ENCODE assay signal across 17 mouse cellular contexts in the genomic region with DNA sequence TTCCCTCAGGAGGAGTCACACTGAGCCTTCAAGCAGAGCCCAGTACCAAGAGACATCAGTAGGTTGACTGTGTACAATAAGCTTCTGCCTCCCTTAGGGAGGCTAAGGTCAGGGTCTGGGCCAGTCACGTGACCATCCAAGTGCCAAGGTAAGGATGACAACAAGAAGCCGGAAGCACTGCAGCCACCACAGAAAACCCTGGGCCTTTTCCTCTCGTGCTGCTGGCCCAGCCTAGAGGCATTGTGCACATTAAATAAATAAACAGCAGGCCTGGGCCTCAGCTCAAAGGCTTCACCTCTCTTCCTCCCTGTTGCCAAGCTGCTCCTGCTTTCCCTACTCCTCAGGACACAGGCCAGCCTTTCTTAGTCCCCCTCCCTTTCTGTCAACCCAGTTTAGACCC. TPM values are rescaled to one million over a fixed set of nuclear protein-coding genes. Genes with fewer than 3 reads are reported as not detected.
DNase-seq lines count a peak whose midpoint lies in the region; ATAC-seq and TF ChIP-seq lines count a peak whose summit lies in the region.
"Had no signal": no experiment of that assay in that cellular context is flagged by ENCODE, and none has a peak within 500 bp of the region (broad histone marks: within the 10 kb centered on the region; RNA-seq: fewer than 3 reads in every experiment).

No protein-coding gene starts in this region.

- no peak for TF ChIP-seq POLR2A in lung, adult 2 months (IDR thresholded peaks at IDR 0.05; ENCODE audit: borderline replicate concordance, extremely low read depth, low read depth, low read length)

- no peak overlapping the region for H3K4me2 ChIP-seq in heart, embryonic 16.5 days (ENCODE audit: low read depth, low read length)
- H3K4me2 ChIP-seq: hindbrain, embryonic 12.5 days; liver, embryonic 11.5 days; midbrain, embryonic 13.5 days had no signal

- peaks cover 5% of the 10 kb centered on the region for H3K4me1 ChIP-seq in lung, adult 2 months (ENCODE audit: control insufficient read depth, insufficient read depth, low read length)
- H3K4me1 ChIP-seq in heart, embryonic 16.5 days (ENCODE audit: control insufficient read depth, insufficient read depth, low read length) = no peaks in the 10 kb centered on the region

- no peak overlapping the region for H3K4me3 ChIP-seq in gastrocnemius, adult 2 months
- no peak overlapping the region for H3K4me3 ChIP-seq in lung, adult 2 months (replicated peaks; ENCODE audit: extremely low read depth, low read depth, low read length)
- H3K4me3 ChIP-seq in heart, embryonic 16.5 days (ENCODE audit: low read length) = no peak overlapping the region
- H3K4me3 ChIP-seq: hindbrain, embryonic 12.5 days; left cerebral cortex, adult 2 months; midbrain, embryonic 13.5 days had no signal

- WGBS in lung, adult 2 months = 29% methylated on average over 3 of the region's 3 CpGs
- WGBS in heart, embryonic 16.5 days = 41% methylated on average over 3 of the region's 3 CpGs

- no peaks in the 10 kb centered on the region for H3K36me3 ChIP-seq in heart, embryonic 16.5 days (ENCODE audit: control insufficient read depth, insufficient read depth)
- H3K36me3 ChIP-seq: hindbrain, embryonic 12.5 days; midbrain, embryonic 13.5 days had no signal

- no peaks in the 10 kb centered on the region for H3K27me3 ChIP-seq in heart, embryonic 16.5 days (ENCODE audit: control insufficient read depth, insufficient read depth, low read length)
- H3K27me3 ChIP-seq: hindbrain, embryonic 12.5 days; midbrain, embryonic 13.5 days had no signal

- H3K9me3 ChIP-seq in heart, embryonic 16.5 days (replicated peaks; ENCODE audit: control insufficient read depth, low read length) = no peaks in the 10 kb centered on the region
- H3K9me3 ChIP-seq: hindbrain, embryonic 12.5 days; midbrain, embryonic 13.5 days had no signal

- intact Hi-C loops in gastrocnemius, adult 2 months (cut with DNase I) = no loop called here

- no peak overlapping the region for H3K9ac ChIP-seq in heart, embryonic 16.5 days (ENCODE audit: low read length)
- H3K9ac ChIP-seq: hindbrain, embryonic 12.5 days; midbrain, embryonic 13.5 days had no signal

- ATAC-seq in heart, embryonic 16.5 days (replicated peaks; ENCODE audit: extremely low read depth, insufficient read depth, low FRiP score) = no peak
- ATAC-seq: activated CD4-positive, CD25-positive, alpha-beta regulatory T cell, adult 4 months; midbrain, embryonic 13.5 days had no signal

- H3K27ac ChIP-seq in gastrocnemius, adult 2 months = peak overlapping the region; percentile 62
- 0 out of 2 replicates have a peak overlapping the region, but pooled peaks have one; percentile 23 for H3K27ac ChIP-seq in heart, embryonic 16.5 days (ENCODE audit: low read length)
- H3K27ac ChIP-seq: hindbrain, embryonic 12.5 days; kidney, postnatal 0 days; left cerebral cortex, adult 2 months; midbrain, embryonic 13.5 days had no signal

- no peak for DNase-seq in gastrocnemius, adult 2 months
- no peak for DNase-seq in gastrocnemius, postnatal 4 days (ENCODE audit: low spot score in 2 of 2)
- DNase-seq in lung, adult 18-20 months = peak; percentile 37 to 55
- no peak for DNase-seq in lung, adult 2 months
- peak; percentile 56 to 83 for DNase-seq in lung, postnatal 4 days
- DNase-seq in c-Kit-positive CD71-positive TER-119-positive erythroid progenitor cells, embryonic 14.5 days (ENCODE audit: low spot score) = no peak
- DNase-seq in MN1 (ENCODE audit: low spot score) = no peak
- DNase-seq: B cell, adult 2 months had no signal

- no peak for TF ChIP-seq CTCF in gastrocnemius, adult 2 months (IDR thresholded peaks at IDR 0.05)
- no peak for TF ChIP-seq CTCF in lung, adult 2 months (IDR thresholded peaks at IDR 0.05; ENCODE audit: insufficient read depth, low read length)

RNA-seq across cellular contexts. Expression of gene Marc2, which starts 14.0 kb away (rescaled TPM):
- 100 to 1,000 TPM; 126 to 170 TPM for total RNA-seq in gastrocnemius, adult 2 months (2021)
- total RNA-seq in gastrocnemius, postnatal 4 days (2021) = 100 to 1,000 TPM; 187 to 191 TPM
- 73.3 and 79.9 TPM in 2 replicates for polyA plus RNA-seq in lung, adult 2 months (2012; rRNA removed)
- 117 and 137 TPM in 2 replicates for polyA plus RNA-seq in heart, embryonic 16.5 days (2015; fragmentation: Nextera tagmentation; extraction: Ambion mirVana)

RNA-seq across cellular contexts. Expression of gene C130074G19Rik, which starts 22.7 kb away (rescaled TPM):
- total RNA-seq in gastrocnemius, adult 2 months (2021) = 10 to 100 TPM in 1 of 2 experiments, 1 to 10 TPM in 1; 7.1 to 10.1 TPM
- total RNA-seq in gastrocnemius, postnatal 4 days (2021) = 10 to 100 TPM; 28.7 to 30.8 TPM
- polyA plus RNA-seq in lung, adult 2 months (2012; rRNA removed) = 23.9 and 31.7 TPM in 2 replicates
- polyA plus RNA-seq in heart, embryonic 16.5 days (2015; fragmentation: Nextera tagmentation; extraction: Ambion mirVana) = 1.1 and 1.3 TPM in 2 replicates
- total RNA-seq: common myeloid progenitor, adult 5-6 weeks; MEL had no signal
- polyA plus RNA-seq: activated CD4-positive, CD25-positive, alpha-beta regulatory T cell, adult 4 months had no signal

RNA-seq across cellular contexts. Expression of gene Marc1, which starts 49.2 kb away (rescaled TPM):
- not detected for total RNA-seq in gastrocnemius, adult 2 months (2021)
- total RNA-seq in gastrocnemius, postnatal 4 days (2021) = under 1 TPM in 1 of 2 experiments, not detected in 1; 0.83 TPM
- 1.2 and 1.6 TPM in 2 replicates for polyA plus RNA-seq in lung, adult 2 months (2012; rRNA removed)
- 0.29 TPM in 1 of 2 replicates, not detected in the other for polyA plus RNA-seq in heart, embryonic 16.5 days (2015; fragmentation: Nextera tagmentation; extraction: Ambion mirVana)
- total RNA-seq: common myeloid progenitor, adult 5-6 weeks had no signal
- polyA plus RNA-seq: activated CD4-positive, CD25-positive, alpha-beta regulatory T cell, adult 4 months; hindbrain, embryonic 12.5 days; midbrain, embryonic 13.5 days had no signal

Comparison
In these comparisons a context has a peak if more than half of its experiments do, and no peak if none do; other contexts are left out.
1. DNase-seq: peak in lung, adult 18-20 months (2 of 2) and lung, postnatal 4 days (2 of 2); none in gastrocnemius, adult 2 months (single experiment), gastrocnemius, postnatal 4 days (0 of 2), lung, adult 2 months (single experiment), c-Kit-positive CD71-positive TER-119-positive erythroid progenitor cells, embryonic 14.5 days (single experiment) and MN1 (single experiment).